9 mouse cellular contexts compared by ENCODE assay signal in the genomic region with DNA sequence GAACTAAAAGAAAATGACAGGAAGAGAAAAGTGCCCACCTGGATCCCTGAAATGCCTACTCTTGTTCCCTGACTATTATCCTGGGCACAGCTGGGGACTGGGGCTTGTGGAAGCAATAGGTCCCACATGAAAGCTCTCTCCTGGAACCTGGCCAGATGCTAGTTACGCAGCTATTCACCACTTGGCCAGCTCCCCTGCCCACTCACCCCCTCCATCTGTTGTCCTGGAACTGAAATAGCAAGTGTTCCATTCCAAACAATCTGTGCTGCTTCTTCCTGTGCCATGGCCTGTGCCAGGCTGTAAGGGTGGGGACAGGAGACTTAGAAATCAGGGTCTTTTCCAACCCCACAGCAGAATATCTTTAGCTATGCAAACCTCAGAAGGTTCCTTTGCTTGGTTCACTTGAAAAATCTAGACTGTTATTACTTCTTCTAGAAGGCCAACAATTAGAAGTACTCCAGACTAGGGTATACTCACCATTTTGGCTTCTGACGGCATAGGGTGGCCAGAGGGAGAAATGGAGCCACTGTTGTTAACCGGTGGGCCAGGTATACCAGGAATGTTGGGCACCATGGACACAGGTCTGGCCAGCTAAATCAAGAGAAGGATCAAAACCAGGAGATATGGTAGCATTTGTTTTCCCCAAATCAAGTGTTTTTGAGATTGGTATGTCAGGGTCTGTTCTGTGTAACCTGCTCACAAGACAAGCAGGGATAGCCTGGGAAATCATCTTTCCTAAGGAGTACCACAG. TPM values are rescaled to one million over a fixed set of nuclear protein-coding genes. Genes with fewer than 3 reads are reported as not detected.
A peak's percentile ranks its signal among the peaks of the same experiment; 100 is the strongest.
DNase-seq lines count a peak whose midpoint lies in the region; ATAC-seq lines count a peak whose summit lies in the region.
"Had no signal": no experiment of that assay in that cellular context is flagged by ENCODE, and none has a peak within 500 bp of the region (broad histone marks: within the 10 kb centered on the region; RNA-seq: fewer than 3 reads in every experiment).

No protein-coding gene starts in this region.

- DNase-seq in urinary bladder, postnatal 14 days (ENCODE audit: low spot score) = peak; percentile 32
- no peak for DNase-seq in urinary bladder, adult 18-20 months (ENCODE audit: low spot score in 2 of 2)
- peak; percentile 77 for DNase-seq in embryonic facial prominence, embryonic 14.5 days (ENCODE audit: low spot score)
- DNase-seq in heart, postnatal 14 days = peak; percentile 62 to 75
- DNase-seq in left cerebral cortex, adult 9 months (ENCODE audit: low spot score in 2 of 2) = peak; percentile 70 to 94
- peak; percentile 71 for DNase-seq in right cerebral cortex, postnatal 14 days
- DNase-seq in embryo, embryonic 10 days (ENCODE audit: low spot score) = no peak

- ATAC-seq in embryonic facial prominence, embryonic 14.5 days (ENCODE audit: low read depth) = peak; percentile 63; the same call in 1 of the 2 replicates

- H3K9me3 ChIP-seq in embryonic facial prominence, embryonic 14.5 days (ENCODE audit: control insufficient read depth, low read length) = no peaks in the 10 kb centered on the region

- intact Hi-C loops in heart, postnatal 14 days (cut with DNase I) = no loop called here

- no peak overlapping the region for H3K9ac ChIP-seq in embryonic facial prominence, embryonic 14.5 days (ENCODE audit: low read depth, low read length)

- no peak overlapping the region for H3K4me3 ChIP-seq in embryonic facial prominence, embryonic 14.5 days (ENCODE audit: low read depth, low read length)

- H3K36me3 ChIP-seq in embryonic facial prominence, embryonic 14.5 days (ENCODE audit: control insufficient read depth, insufficient read depth, low read length) = peaks cover 74% of the 10 kb centered on the region

- H3K27ac ChIP-seq in embryonic facial prominence, embryonic 14.5 days (replicated peaks; ENCODE audit: low read depth, low read length) = no peak overlapping the region
- H3K27ac ChIP-seq: kidney, postnatal 0 days had no signal

- no peak overlapping the region for H3K4me2 ChIP-seq in embryonic facial prominence, embryonic 14.5 days (ENCODE audit: low read depth, low read length)

- no peaks in the 10 kb centered on the region for H3K4me1 ChIP-seq in embryonic facial prominence, embryonic 14.5 days (ENCODE audit: control insufficient read depth, insufficient read depth, low read length)

- H3K27me3 ChIP-seq in embryonic facial prominence, embryonic 14.5 days (replicated peaks; ENCODE audit: control insufficient read depth, insufficient read depth, low read length) = no peaks in the 10 kb centered on the region

- WGBS in embryonic facial prominence, embryonic 14.5 days = 84% methylated on average over 3 of the region's 3 CpGs

RNA-seq across cellular contexts. Expression of gene Npff, which starts 22.1 kb away (rescaled TPM):
- 2.0 and 2.2 TPM in 2 replicates for polyA plus RNA-seq in embryonic facial prominence, embryonic 14.5 days (2014; fragmentation: Nextera tagmentation; extraction: Ambion mirVana)
- 1 to 10 TPM; 2.7 to 3.5 TPM for total RNA-seq in heart, postnatal 14 days (2021)

RNA-seq across cellular contexts. Expression of gene Tarbp2, which starts 28.9 kb away (rescaled TPM):
- polyA plus RNA-seq in embryonic facial prominence, embryonic 14.5 days (2014; fragmentation: Nextera tagmentation; extraction: Ambion mirVana) = 68.5 and 79.0 TPM in 2 replicates
- total RNA-seq in heart, postnatal 14 days (2021) = 10 to 100 TPM; 38.4 to 46.8 TPM

RNA-seq across cellular contexts. Expression of gene Map3k12, which starts 30.0 kb away (rescaled TPM):
- polyA plus RNA-seq in embryonic facial prominence, embryonic 14.5 days (2014; fragmentation: Nextera tagmentation; extraction: Ambion mirVana) = 13.0 and 15.8 TPM in 2 replicates
- total RNA-seq in heart, postnatal 14 days (2021) = 1 to 10 TPM; 4.7 to 4.8 TPM

RNA-seq across cellular contexts. Expression of gene Gm10337, which starts 43.3 kb away (rescaled TPM):
- 3.2 and 5.2 TPM in 2 replicates for polyA plus RNA-seq in embryonic facial prominence, embryonic 14.5 days (2014; fragmentation: Nextera tagmentation; extraction: Ambion mirVana)
- not detected for total RNA-seq in heart, postnatal 14 days (2021)
- polyA plus RNA-seq: small intestine, adult 2 months had no signal

Comparison
In these comparisons a context has a peak if more than half of its experiments do, and no peak if none do; other contexts are left out.
1. DNase-seq: peak in urinary bladder, postnatal 14 days (single experiment), embryonic facial prominence, embryonic 14.5 days (single experiment), heart, postnatal 14 days (2 of 2), left cerebral cortex, adult 9 months (2 of 2) and right cerebral cortex, postnatal 14 days (single experiment); none in urinary bladder, adult 18-20 months (0 of 2) and embryo, embryonic 10 days (single experiment).